Mouse (Mus musculus) thymus, adult 2 months (tissue): ENCODE measurements around the gene Entpd5.

Experiments
- CTCF ChIP-seq: fragments of 200-500 bp; IDR thresholded peaks from 2 replicates; pipeline ENCODE4 v1.5.1; 2012; ENCODE audit warnings: mild to moderate bottlenecking, control low read depth, low read length, moderate library complexity, borderline replicate concordance; ENCODE audit not compliant: control insufficient read depth, poor library complexity, insufficient read depth; ENCODE audit errors: extremely low read depth
- POLR2A ChIP-seq: fragments of 200-500 bp; IDR thresholded peaks from 2 replicates; pipeline ENCODE4 v1.6.1; 2012; ENCODE audit warnings: mild to moderate bottlenecking, low read length, control low read depth, moderate library complexity; ENCODE audit not compliant: control insufficient read depth, poor library complexity, insufficient read depth; ENCODE audit errors: extremely low read depth

GRCm38 (mm10) chr12:84384644-84385081 is 24.2 kb downstream of the Entpd5 start:
- TF ChIP-seq CTCF (no peak), POLR2A (no peak)
